Comparison of ENCODE assay signal across 7 mouse cellular contexts in the genomic region with DNA sequence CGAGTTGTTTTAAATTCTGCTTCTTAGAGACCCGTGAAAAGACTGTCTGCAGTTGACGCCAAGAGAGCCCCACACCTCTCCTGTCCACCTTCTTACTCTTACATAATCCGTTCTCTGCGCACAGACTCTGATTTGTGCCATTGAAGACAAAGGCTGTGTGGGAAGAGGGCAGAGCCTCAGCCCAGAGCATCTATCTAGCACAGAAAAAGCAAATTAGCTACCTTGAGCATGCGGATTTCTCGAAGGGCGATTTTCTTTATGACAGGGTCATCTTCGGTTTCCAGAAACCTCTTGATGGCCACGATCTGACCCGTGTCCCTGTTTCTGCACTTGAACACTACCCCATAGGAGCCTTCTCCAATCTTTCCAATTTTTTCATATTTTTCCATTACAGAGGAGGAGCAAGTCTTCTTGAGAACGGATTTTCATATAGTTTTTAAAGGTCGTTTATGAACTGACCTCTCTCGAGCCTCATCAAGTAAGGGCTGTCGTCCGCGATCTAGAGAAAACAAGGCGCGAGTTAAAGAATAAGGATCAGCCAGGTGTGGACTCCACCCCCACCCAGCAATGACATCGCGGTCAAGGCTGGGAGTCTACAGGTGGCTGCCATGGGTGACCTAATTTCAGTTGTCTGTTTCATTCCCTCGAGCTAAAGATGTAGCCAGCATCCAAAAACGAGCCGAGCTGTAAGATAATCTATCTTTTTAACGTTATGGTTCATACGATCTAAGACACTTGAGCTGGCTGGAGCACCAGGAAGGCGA. TPM values are rescaled to one million over a fixed set of nuclear protein-coding genes. Genes with fewer than 3 reads are reported as not detected.
DNase-seq lines count a peak whose midpoint lies in the region; ATAC-seq lines count a peak whose summit lies in the region.

No protein-coding gene starts in this region.

- H3K4me1 ChIP-seq in neural tube, embryonic 11.5 days (ENCODE audit: control insufficient read depth, insufficient read depth, low read length), result no peaks in the 10 kb centered on the region
- H3K4me1 ChIP-seq in embryonic facial prominence, embryonic 14.5 days (ENCODE audit: control insufficient read depth, insufficient read depth, low read length), result peaks cover 8% of the 10 kb centered on the region
- peaks cover 9% of the 10 kb centered on the region for H3K4me1 ChIP-seq in midbrain, embryonic 12.5 days

- no peaks in the 10 kb centered on the region for H3K36me3 ChIP-seq in neural tube, embryonic 11.5 days (ENCODE audit: control insufficient read depth, insufficient read depth, low read length)
- no peaks in the 10 kb centered on the region for H3K36me3 ChIP-seq in embryonic facial prominence, embryonic 14.5 days (ENCODE audit: control insufficient read depth, insufficient read depth, low read length)
- H3K36me3 ChIP-seq in midbrain, embryonic 12.5 days, result no peaks in the 10 kb centered on the region

- 37% methylated on average over 27 of the region's 27 CpGs for WGBS in neural tube, embryonic 11.5 days
- WGBS in embryonic facial prominence, embryonic 14.5 days, result 30% methylated on average over 27 of the region's 27 CpGs
- WGBS in midbrain, embryonic 12.5 days, result 27% methylated on average over 27 of the region's 27 CpGs

- no peak overlapping the region for H3K27ac ChIP-seq in neural tube, embryonic 11.5 days (ENCODE audit: low read depth, low read length)
- no peak overlapping the region for H3K27ac ChIP-seq in embryonic facial prominence, embryonic 14.5 days (replicated peaks; ENCODE audit: low read depth, low read length)
- H3K27ac ChIP-seq in midbrain, embryonic 12.5 days (replicated peaks), result no peak overlapping the region

- H3K9me3 ChIP-seq in neural tube, embryonic 11.5 days (ENCODE audit: control insufficient read depth, low read length), result no peaks in the 10 kb centered on the region
- H3K9me3 ChIP-seq in embryonic facial prominence, embryonic 14.5 days (ENCODE audit: control insufficient read depth, low read length), result no peaks in the 10 kb centered on the region
- no peaks in the 10 kb centered on the region for H3K9me3 ChIP-seq in midbrain, embryonic 12.5 days

- H3K4me2 ChIP-seq in neural tube, embryonic 11.5 days (ENCODE audit: low read depth), result peak overlapping the region; percentile 89
- H3K4me2 ChIP-seq in embryonic facial prominence, embryonic 14.5 days (ENCODE audit: low read depth, low read length), result peak overlapping the region; percentile 99
- H3K4me2 ChIP-seq in midbrain, embryonic 12.5 days (replicated peaks), result peak overlapping the region; percentile 99

- peak overlapping the region; percentile 66 for H3K9ac ChIP-seq in neural tube, embryonic 11.5 days (ENCODE audit: low read length)
- peak overlapping the region; percentile 59 for H3K9ac ChIP-seq in embryonic facial prominence, embryonic 14.5 days (ENCODE audit: low read depth, low read length)
- peak overlapping the region; percentile 66 for H3K9ac ChIP-seq in midbrain, embryonic 12.5 days (replicated peaks)

- no peak for DNase-seq in neural tube, embryonic 11.5 days (ENCODE audit: low spot score)
- no peak for DNase-seq in neural tube, embryonic 10.5 days (ENCODE audit: extremely low spot score, low spot score)
- no peak for DNase-seq in embryonic facial prominence, embryonic 14.5 days (ENCODE audit: low spot score)
- peak; percentile 59 to 60 for DNase-seq in kidney, adult 8-10 months
- DNase-seq in retina, embryonic 14.5 days (ENCODE audit: low spot score), result no peak

- peak overlapping the region; percentile 47 for H3K4me3 ChIP-seq in neural tube, embryonic 11.5 days (ENCODE audit: low read depth, low read length)
- peak overlapping the region; percentile 53 for H3K4me3 ChIP-seq in embryonic facial prominence, embryonic 14.5 days (ENCODE audit: low read depth, low read length)
- peak overlapping the region; percentile 59 for H3K4me3 ChIP-seq in midbrain, embryonic 12.5 days

- 0 out of 2 replicates have a peak, but pooled peaks cover 2% of the 10 kb centered on the region for H3K27me3 ChIP-seq in neural tube, embryonic 11.5 days (ENCODE audit: control insufficient read depth, insufficient read depth, low read length)
- peaks cover 3% of the 10 kb centered on the region; the same call in 1 of the 2 replicates for H3K27me3 ChIP-seq in embryonic facial prominence, embryonic 14.5 days (replicated peaks; ENCODE audit: control insufficient read depth, insufficient read depth, low read length)
- peaks cover 37% of the 10 kb centered on the region for H3K27me3 ChIP-seq in midbrain, embryonic 12.5 days

- ATAC-seq in neural tube, embryonic 11.5 days (ENCODE audit: insufficient read depth, low FRiP score, low TSS enrichment), result no peak
- ATAC-seq in embryonic facial prominence, embryonic 14.5 days (ENCODE audit: low read depth), result peak; percentile 27; the same call in 1 of the 2 replicates
- no peak for ATAC-seq in midbrain, embryonic 12.5 days (ENCODE audit: low FRiP score, low read depth)
- ATAC-seq in granulocyte monocyte progenitor cell, adult 5-6 weeks (replicated peaks; ENCODE audit: poor library complexity, severe bottlenecking), result no peak

RNA-seq across cellular contexts. Expression of a gene that starts 1.1 kb away (rescaled TPM):
- 0.52 and 0.53 TPM in 2 replicates for polyA plus RNA-seq in neural tube, embryonic 11.5 days (2014; fragmentation: Nextera tagmentation; extraction: Ambion mirVana)
- 1.9 and 2.9 TPM in 2 replicates for polyA plus RNA-seq in embryonic facial prominence, embryonic 14.5 days (2014; fragmentation: Nextera tagmentation; extraction: Ambion mirVana)
- 0.54 and 1.1 TPM in 2 replicates for polyA plus RNA-seq in midbrain, embryonic 12.5 days (2016; fragmentation: Nextera tagmentation; extraction: Ambion mirVana)
- total RNA-seq in granulocyte monocyte progenitor cell, adult 5-6 weeks (2014; fragmentation: Nextera tagmentation), result not detected in 2 replicates
- not detected in 2 replicates for total RNA-seq in granulocyte monocyte progenitor cell, adult 5-6 weeks (2017)

Comparison
In these comparisons a context has a peak if more than half of its experiments do, and no peak if none do; other contexts are left out.
1. DNase-seq: peak in kidney, adult 8-10 months (2 of 2); none in neural tube, embryonic 11.5 days (single experiment), neural tube, embryonic 10.5 days (single experiment), embryonic facial prominence, embryonic 14.5 days (single experiment) and retina, embryonic 14.5 days (single experiment).
2. Peak in every context shown above with its lines, with median percentiles within 50 percentile points of each other: H3K4me2 ChIP-seq, H3K4me3 ChIP-seq and H3K9ac ChIP-seq.